Mouse (Mus musculus) cerebellum, postnatal 36 days (tissue): Measurements from ENCODE around the gene Fgfr2.

Experiments
- DNase-seq, 2 experiments: peaks; one replicate each; pipeline ENCODE4 v3.0.0; 2021 to 2022; ENCODE audit warnings: mixed read lengths in 2 of 2

Fgfr2 gene

DNA sequence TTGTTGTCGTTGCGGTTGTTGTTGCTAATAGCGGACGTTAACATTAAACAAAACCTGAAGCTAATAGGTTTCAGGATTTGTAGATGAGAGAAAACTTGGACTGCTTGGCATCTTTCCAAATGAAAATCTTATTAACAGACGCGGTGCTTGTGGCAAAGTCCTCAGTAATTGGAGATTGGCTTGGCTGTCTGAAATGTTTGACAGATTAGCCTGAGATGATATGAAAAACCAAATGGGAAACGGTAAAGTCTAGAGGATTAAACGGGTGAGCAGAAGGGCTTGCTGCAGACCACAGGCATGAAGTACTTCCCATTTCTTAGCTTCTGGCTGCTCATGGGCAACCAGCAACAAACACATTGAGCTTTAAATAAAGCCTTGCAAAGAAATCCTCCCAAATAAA is 1493.6 kb downstream of the Fgfr2 start:
- no peak for DNase-seq

DNA sequence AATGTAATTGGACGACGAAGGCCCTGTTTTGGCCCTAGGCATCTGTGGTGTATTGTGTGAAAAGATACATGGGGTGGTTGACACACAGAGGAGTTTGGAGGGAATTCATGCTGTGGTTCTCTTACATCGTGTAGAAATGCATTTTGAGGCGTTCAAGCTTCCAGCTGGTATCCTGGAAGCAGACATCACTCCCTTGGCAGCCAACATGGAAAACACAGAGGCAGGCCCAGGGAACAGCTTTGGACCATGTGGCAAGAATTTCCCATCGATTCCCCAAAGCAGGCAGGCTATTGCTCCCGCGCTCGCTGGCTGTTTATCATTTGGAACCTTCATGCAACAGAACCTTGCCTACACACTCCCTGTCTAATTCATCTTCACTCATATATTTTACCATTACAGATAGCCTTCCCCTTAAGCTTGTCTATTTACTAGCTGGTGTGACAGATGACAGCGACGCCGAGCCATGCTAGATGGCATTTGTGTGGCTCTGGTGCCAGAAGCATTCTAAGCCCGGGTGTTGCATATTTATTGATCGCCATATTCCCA is 1494.2 kb downstream of the Fgfr2 start:
- peak; percentile 19 to 23 for DNase-seq

DNA sequence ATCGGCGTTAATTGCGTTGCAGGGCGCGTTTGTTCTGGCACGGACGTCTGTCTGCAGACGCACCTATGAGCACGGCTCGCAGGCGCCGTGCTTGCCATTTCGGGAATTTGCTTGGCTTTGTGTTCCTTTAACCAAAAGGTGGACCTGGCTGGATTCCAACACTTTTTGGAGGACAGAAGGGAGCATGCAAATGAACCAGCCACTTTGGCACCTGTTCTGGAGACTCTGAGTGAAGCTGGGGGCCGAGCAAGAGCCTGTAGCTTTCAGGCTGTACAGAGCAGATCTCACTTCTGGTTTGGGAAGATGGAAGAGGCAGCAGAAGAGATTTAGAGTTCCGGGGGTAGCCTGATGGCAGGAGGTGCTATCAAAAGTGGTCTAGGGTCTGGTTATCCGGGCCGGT is 1494.8 kb downstream of the Fgfr2 start:
- DNase-seq = peak; percentile 35 to 40

DNA sequence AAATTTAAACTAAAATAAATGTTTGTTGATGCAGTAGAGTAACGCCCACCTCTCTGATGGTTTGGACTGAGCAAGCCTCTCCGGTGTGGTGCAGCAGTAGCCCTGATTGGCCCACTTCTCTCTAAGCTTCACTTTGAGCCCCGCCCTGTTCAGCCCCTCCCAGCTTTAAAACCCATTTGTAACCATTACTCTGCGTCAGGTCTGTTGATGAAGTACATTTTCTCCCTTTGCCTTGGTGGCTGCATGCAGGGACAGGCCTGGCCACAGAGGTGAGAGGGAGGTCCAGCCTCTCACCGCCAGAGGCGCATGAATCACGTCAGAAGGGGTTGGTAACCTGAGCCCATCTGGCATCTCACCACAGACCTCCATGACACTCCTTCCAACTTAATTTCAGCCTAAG is 1513.5 kb downstream of the Fgfr2 start:
- no peak for DNase-seq

DNA sequence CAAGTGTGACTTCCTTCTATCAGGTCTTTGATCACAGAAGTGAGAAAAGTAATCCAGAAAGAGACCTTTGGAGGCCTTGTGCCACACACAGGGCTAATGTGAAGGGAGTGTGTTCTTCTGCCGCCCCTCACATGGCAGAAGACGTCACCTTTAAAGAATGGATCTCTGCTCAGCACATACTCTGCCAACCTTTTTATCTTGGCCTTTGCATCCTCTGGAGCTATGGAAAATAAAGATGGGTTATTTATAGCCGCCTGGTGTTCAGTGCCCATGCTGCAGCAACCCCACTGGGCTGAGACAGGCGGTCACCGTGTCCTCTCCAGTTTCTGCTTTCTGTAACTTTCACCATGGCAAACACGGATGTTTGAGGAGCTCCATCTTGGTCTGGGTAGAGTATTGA is 1515.1 kb downstream of the Fgfr2 start:
- DNase-seq = no peak

DNA sequence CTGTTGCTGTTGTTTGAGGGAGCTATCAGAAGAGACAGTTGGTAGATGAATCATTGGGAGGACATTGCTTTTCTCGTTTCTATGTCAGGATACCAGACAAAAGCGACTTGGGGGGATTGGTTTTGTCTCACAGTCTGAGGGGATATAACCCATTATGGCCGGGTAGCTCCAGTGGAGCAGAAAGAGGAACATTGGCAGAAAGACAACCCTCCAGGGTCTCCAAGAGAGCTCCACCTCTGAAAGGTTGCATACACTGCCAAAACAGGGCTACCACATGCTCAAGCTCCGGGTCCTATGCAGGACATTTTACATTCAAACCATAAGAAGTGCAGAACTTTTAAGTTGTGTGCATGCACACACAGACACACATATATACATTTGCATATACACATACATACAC is 1517.7 kb downstream of the Fgfr2 start:
- DNase-seq = no peak

DNA sequence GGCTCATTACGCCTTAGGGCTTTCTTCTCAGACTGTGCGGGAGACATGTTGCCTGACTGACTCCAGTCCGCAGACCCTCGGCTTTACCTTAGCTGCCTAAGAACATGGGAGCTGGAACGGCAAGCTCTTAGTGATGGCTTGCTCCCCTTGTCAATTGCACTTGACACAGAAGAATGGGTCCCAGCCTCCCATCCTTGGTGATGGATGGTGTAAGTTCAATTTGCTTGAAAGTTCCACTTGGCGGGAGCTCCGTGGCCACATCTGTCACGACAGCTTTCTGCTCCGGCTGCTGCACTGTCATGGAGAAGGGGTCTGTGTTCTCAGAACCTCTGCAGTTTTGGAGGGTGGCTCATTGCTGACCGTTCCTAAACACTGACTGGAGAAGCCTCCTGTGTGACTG is 1518.2 kb downstream of the Fgfr2 start:
- no peak for DNase-seq

DNA sequence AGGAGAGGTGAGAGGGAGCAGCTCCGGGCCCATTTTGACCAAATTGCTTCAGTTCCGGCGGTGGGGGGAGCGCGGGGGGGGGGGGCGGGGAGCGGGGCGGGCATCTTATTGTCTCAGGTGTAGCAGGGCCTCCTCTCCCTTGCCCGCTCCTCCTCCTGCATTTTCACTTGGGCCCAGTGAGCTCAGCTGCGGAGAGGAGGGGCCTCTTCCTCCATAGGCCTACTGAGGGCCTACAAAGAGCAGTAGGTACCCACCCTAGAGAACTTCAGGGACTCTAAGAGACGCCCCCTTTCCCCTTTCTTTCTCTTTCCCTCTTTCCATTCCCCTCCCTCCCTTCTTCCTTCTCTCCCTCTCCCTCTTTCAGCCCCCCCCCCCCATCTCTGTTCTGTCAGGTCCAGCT is 1520.0 kb downstream of the Fgfr2 start:
- no peak for DNase-seq

DNA sequence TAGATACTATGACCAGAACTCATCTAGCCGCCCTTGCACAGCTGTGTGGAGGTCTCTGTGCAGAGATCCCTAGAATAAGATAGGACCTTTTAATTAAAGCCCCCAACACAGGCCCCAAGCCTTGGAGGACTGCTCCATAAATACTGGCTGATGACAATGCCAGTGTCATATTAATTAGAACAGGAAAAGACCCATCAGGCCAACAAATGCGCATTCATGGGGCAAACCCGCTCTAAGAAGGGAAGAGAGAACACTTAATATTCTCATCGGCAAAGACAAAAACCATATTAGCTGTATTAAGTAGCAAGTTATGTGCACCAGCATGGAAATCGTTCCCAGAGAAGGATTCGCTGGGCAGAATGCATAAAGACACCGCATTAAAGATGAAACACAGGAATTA is 1521.0 kb downstream of the Fgfr2 start:
- no peak for DNase-seq

DNA sequence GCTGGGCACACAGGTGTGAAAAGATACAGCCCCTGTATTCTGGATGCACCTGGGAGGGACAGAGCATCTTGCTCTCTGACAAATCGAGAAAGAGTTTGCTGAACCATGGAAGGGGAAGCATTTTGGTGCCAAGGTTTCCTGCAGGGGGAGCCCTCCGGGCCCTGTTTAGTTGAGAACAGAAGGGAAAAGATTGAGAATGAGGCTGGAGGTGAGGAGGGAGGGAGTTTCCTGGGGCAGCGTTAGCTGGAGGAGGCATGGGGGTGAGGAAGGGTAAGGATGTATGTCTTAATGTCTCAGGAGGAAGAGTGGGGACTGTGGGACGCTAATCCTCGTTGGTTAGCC is 1524.7 kb downstream of the Fgfr2 start:
- DNase-seq = peak; percentile 6

DNA sequence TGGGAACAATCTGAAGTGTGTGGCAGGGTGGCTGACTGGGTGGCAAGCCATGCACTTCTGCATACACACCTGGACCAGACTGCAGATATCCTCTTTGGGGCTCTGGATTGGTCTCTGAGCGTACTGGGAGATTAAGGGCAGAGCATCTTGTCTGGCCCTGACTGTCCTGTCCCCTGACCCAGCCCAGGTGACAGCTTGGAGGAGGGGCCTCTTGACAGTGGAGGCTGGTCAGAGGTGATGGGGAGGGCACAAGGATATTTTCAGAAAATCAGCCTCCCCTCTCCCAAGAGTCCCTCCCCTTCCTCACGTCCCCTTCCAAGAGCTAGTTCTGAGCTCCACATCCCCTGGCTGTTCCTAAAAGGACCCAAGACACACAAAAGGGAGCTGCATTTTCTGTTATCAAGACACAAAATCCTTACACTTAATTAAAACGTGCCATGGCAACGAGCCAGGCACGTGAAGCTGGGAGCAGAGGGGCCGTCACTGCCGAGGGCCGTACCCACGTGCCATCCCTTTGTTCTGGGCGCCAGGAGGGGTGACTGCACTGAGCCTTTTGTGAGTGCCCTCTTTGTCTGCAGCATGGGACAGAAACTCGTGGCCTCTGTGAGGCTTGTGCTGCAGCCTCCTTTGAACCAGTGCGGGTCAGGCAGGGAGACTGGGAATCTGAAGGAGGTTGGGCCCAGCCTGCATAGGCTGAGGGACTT is 1525.2 kb downstream of the Fgfr2 start:
- no peak for DNase-seq

DNA sequence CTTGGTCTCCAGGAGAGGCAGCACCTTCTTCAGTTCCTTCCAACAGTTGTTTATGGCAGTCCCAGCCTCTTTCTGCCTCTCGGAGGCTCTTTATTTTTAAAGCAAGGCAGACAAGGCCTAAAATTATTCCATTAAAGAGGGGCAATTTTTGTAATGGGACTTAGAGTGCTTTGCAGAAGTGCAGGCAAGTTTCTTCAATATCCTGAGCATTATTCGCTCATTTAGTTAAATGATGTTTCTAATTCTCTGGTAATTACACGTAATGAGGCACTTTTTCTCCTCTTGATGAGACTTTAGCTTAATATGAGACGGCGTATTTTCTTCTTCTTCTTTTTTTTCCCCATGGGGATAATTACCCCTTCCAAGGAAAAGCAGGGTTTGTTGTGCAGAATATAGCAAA is 1537.6 kb downstream of the Fgfr2 start:
- DNase-seq = no peak

DNA sequence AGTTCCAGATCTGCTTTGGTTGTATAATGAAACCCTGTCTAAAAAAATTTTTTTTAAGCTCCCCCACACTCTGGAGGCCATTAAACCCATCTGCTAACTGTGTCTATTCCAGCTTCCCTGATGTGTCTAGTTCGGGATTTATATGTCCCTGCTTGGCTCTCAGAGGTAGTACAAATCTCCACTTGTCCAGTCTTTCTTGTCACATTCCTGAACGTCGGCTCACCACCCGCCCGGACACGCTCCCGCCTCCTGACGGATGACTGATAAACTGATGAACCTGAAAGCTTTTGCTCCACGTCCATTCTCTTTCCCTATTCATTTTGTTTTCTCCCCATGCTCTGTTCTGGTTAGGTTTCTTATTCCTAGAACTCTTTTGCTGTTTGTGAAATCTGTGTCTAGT is 1541.0 kb downstream of the Fgfr2 start:
- no peak for DNase-seq

DNA sequence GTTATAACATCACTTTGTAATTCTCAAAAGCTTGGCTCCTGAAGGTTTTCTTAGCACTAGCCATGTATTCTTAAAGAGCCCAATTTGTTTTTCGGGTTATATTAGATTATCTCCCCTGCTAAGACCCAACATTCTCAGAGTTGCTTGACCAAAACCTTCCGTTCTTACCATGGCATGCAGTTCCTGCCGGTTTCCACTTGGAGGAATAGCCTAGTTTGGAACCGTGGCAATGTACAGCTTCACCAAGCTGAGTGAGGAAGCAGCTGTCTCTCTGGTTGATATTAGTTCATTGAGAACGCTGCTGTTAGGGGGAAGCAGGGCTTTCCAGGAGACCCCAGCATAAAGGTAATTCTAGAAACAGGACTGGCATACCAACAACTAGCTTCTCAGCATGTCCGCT is 1547.9 kb downstream of the Fgfr2 start:
- no peak for DNase-seq

DNA sequence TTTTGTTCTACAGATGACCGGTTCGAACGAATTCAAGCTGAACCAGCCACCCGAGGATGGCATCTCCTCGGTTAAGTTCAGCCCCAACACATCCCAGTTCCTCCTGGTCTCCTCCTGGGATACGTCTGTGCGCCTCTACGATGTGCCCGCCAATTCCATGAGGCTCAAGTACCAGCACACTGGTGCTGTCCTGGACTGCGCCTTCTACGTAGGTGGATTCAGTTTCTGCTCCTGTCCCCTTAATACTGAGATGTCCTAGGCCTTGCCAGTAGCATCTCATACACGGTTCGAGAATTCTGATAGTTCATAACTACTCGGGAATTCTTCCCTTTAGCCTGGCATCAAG is 1562.5 kb downstream of the Fgfr2 start:
- no peak for DNase-seq

DNA sequence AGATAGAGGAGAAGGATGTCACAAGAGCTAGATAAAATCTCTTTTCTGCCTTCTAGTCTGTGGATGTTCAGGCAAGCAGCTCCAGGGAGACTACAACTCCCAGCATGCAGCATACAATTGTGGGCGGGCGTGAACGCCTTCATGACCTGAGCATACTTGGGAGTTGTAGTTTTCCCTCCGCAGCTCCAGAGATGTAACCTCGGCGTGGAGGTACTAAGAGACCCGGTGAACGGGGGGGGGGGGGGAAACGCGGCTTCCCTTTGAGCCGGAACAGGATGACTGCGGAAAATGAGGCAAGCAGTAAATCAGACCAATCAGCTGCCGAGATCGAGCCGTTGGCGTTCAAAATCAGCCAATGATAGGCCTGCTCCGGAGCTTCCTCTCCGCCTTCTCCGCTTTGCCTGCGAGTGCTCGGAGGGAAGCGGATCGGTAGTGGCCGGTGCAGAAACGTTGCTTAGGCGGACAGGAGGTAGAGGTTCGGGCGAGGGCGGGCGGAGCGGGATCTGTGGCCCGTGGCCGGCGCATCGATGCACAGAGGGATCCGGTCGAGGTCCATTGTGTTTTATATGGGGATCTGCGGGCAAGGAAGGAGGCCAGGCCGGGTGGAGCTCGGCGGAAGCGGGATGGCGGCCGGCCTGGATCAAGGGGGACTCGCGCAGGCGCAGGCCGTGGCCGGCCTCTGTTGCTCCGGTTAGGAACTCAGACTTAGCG is 1563.0 kb downstream of the Fgfr2 start, which contains the start of gene Bub3:
Gene Bub3, plus strand, starts transcription at position 237 of the 711 bp plus-strand sequence.
- DNase-seq = peak; percentile 89 to 91

DNA sequence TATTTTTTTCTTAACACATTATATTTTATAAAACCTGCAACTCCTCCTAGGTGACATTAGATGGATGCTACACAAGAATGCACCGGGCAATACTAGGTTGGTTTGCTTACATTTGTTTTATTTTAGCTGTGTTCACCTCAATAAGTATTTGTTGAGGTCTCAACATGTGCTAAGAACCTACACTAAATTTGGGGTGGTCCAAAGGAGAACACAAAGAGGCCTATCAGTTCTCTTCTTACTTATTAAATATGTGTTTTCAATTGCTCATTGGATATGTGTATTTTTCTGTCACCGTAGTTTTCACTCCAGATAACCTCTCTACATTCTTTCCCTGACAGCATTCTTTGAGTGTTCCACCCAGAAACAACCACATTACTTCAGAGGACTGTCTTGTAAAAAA is 1565.4 kb downstream of the Fgfr2 start:
- no peak for DNase-seq

DNA sequence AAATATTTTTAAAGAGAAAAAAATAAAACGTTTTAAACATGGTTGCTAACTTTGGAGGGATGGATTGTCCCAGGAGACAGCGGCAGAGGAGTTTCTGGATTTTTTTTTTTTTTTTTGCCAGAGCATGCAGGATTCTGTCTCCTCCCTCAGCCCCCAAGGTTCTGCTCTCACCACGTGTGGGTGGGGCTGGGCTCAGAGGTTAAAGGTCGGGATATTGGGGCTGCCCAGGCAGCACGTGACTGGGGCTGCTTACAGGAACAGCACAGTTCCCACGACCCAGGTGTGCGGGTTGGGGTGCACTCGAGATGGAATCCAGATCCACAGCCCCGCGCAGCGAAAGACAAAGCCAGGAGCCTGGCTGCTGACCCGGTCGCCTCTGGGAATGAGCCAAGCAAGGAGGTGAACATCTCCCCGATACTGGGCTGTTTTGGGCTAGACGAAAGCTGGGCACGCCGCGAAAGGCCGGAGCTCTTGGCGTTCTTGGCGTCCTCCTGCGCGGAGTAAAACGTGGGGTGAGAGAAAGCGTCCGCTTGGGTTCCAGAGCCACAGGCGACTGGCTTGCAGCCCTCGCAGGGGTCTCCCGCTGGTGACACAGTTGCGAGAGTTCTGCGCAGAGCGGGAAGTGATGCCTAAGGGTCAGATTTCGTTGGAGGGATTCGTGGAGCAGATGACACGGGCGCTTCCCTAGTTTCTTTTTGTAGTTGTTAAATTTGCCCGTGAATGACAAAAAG is 1566.4 kb downstream of the Fgfr2 start:
- DNase-seq = no peak

DNA sequence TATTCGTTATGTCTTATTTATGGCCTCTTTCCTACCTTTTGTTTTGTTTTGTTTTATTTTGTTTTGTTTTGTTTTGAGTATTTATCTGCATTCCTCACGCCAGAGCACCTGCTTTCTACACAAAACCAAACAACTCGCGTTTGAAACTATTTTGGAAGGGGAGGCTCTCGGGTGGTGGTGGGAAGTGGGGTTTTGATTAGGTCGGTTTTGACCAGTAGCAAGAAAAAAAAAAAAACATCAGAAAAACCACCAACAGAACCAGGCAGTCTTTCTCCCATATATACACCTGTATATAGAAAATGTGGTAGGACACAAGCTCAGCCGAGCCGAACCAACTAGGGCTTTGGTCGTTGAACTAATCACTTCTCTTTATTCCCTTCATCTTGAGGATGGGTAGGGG is 1567.0 kb downstream of the Fgfr2 start:
- DNase-seq = no peak

DNA sequence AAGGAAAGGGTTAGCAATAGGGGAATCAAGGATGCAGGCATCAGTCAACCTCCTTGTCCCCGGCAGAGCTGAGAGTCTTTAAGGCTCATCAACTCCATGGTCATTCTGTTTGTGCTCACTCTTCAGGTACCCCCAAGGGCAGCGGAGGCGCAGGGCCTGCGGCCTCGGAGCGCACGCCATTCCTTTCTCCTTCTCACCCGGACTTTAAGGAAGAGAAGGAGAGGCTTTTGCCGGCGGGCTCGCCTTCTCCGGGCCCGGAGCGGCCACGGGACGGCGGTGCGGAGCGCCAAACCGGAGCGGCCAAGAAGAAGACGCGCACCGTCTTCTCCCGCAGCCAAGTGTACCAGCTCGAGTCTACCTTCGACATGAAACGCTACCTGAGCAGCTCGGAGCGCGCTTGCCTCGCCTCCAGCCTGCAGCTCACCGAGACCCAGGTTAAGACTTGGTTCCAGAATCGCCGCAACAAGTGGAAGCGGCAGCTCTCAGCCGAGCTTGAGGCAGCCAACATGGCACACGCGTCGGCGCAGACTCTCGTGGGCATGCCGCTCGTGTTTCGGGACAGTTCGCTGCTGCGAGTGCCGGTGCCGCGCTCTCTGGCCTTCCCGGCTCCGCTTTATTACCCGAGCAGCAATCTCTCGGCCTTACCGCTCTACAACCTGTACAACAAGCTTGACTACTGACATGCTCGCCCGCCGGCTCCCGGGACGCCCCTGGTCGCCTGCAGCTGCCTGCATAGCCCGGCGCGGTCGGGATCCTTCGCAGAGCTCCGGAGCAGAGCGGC is 1567.7 kb downstream of the Fgfr2 start:
- peak in 1 of 2 experiments; percentile 32 for DNase-seq

DNA sequence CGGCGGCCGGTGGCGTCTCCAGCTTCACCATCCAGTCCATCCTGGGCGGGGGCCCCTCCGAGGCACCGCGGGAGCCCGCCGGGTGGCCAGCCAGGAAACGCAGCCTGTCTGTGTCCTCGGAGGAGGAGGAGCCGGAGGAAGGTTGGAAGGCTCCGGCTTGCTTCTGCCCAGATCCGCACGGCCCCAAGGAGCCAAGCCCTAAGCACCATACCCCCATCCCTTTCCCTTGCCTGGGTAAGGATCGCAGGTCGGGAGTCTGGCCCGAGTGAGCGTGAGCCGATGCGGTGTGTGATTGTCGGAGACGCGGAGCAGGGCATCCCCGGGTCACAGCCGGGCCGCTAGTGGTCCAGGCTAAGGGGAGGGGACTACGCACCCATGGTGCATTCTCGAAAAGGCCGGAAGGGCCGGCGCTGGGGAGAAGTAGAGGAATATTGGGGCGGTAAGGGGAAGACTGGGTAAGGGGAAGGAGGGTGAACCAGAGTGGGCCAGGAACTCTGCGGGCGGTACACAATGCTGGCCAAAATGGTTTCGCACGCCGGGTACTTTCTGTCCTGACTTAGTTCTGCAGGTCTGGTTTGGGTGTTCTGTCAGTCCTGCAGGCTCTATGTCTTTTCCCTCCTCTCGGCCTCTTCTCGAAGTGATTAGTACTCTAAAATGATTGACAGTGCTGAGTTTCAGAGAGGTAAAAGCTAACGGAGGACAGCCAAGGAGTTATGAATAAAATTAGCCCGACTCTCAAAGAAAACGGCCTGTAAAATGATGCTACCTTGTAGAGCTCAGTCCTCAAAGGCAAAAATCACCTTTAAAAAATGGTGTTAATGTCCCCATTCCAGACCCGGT is 1568.6 kb downstream of the Fgfr2 start:
- DNase-seq = no peak

DNA sequence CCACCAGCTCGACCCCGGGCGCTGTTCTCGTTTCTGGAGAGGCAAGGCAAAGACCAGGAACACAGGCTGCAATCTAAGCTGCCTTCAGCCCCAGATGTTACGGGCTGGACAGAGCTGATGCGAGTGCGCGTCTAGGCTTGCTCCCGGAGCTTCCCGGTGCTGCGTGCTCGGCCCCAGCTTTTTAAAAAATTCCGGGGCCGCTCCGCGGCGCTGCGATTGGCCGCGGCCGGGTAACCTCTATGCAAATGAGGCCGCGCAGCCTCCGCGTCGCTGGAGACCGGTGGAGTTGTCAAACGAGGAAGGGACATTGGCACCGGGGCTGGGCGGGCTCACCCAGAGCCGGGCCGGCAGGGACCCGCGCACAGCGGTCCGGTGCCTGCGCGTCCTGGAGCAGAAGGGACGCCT is 1569.4 kb downstream of the Fgfr2 start:
- DNase-seq = no peak
